Mouse (Mus musculus): ENCODE results near the gene Scn1b. TPM values are rescaled to one million over a fixed set of nuclear protein-coding genes. Genes with fewer than 3 reads are reported as not detected.

Scn1b gene
- polyA plus RNA-seq, 1 experiment from 2014 or later: 3.0 TPM

DNA sequence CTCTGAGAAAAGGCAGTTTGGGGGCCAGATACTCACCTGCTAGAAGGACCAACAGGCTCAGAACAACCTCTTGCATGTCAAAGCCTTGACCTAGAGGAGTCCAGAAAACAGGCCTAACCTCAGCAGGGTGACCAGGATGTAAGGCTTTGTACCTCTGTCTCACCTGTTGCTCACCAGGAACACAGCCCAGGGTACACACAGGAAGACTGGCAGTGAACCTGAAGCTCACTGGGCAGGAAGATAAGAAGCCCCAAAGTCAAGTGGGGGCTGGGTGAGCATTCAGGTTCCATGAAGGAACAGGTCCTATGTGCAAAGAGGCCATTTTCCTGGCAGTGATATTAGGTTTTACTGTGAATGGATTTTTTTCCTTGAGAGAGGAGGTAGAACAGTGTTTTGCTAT lies 53.3 kb downstream of the Scn1b start:
- ATAC-seq (replicated peaks; ENCODE audit: insufficient number of reproducible peaks, low FRiP score, low TSS enrichment): no peak
- Histone ChIP-seq H3K9ac (ENCODE audit: low read depth, low read length) (no peak overlapping the region), H3K4me3 (ENCODE audit: low read depth, low read length) (no peak overlapping the region), H3K27me3 (ENCODE audit: control insufficient read depth, insufficient read depth, low read length) (peaks cover 2% of the 10 kb centered on the region; the same call in 1 of the 2 replicates), H3K4me1 (ENCODE audit: control insufficient read depth, insufficient read depth, low read length) (no peaks in the 10 kb centered on the region; the same call in 1 of the 2 replicates), H3K27ac (ENCODE audit: low read depth, low read length) (no peak overlapping the region), H3K36me3 (ENCODE audit: control insufficient read depth, insufficient read depth, low read length) (no peaks in the 10 kb centered on the region), H3K9me3 (replicated peaks; ENCODE audit: control insufficient read depth, low read length) (no peaks in the 10 kb centered on the region), H3K4me2 (no peak overlapping the region)

DNA sequence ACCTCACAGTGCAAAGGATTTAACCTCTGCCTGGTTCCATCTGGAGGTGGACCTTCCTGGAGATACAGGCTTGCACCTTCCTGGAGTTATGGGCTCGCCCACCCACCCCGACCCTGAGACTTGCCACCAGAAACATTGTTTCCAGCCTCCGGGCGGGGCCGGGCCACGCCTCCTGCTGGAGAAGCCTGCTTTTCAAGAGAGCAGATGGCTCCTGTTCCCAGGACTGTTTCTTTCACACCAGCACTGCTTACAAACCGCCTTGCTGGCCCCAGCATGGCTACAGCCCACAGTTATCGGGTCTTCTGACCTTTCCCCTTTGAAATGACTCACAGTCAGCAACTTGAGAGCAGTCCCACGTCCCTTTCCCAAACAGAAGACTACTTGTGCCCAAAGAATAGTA lies 54.5 kb downstream of the Scn1b start:
- ATAC-seq (replicated peaks; ENCODE audit: insufficient number of reproducible peaks, low FRiP score, low TSS enrichment): no peak
- H3K36me3 ChIP-seq (ENCODE audit: control insufficient read depth, insufficient read depth, low read length): no peaks in the 10 kb centered on the region
- H3K27me3 ChIP-seq (ENCODE audit: control insufficient read depth, insufficient read depth, low read length): peaks cover 2% of the 10 kb centered on the region; the same call in 1 of the 2 replicates
- no peak overlapping the region for H3K27ac ChIP-seq (ENCODE audit: low read depth, low read length)
- H3K9me3 ChIP-seq (replicated peaks; ENCODE audit: control insufficient read depth, low read length): no peaks in the 10 kb centered on the region
- no peaks in the 10 kb centered on the region; the same call in 1 of the 2 replicates for H3K4me1 ChIP-seq (ENCODE audit: control insufficient read depth, insufficient read depth, low read length)
- 53% methylated on average over 9 of the region's 9 CpGs for WGBS (ENCODE audit: insufficient replicate concordance)
- H3K9ac ChIP-seq (ENCODE audit: low read depth, low read length): no peak overlapping the region
- H3K4me3 ChIP-seq (ENCODE audit: low read depth, low read length): no peak overlapping the region
- no peak overlapping the region for H3K4me2 ChIP-seq

DNA sequence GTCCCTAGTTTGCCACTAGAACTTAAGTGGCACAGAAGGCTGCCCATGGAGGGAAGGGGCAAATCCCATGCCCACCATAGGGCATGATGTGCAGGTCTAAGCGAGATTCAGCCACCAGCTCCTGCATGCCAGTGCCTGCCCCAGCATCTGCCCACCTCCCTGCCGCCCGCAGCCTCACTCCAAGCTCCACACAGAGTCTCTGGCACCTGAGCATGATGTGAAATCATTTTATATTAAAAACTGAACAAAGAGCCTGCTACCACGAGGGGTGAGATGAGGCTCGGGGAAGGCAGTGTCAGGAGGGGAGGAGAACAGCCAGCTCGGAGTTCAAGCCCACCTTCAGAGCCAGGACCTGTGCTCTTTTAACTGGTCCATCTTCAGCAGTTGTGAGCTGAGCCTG lies 56.5 kb downstream of the Scn1b start:
- 80% methylated on average over 6 of the region's 6 CpGs for WGBS (ENCODE audit: insufficient replicate concordance)
- Histone ChIP-seq H3K36me3 (ENCODE audit: control insufficient read depth, insufficient read depth, low read length) (no peaks in the 10 kb centered on the region), H3K9me3 (replicated peaks; ENCODE audit: control insufficient read depth, low read length) (no peaks in the 10 kb centered on the region), H3K4me3 (ENCODE audit: low read depth, low read length) (no peak overlapping the region), H3K9ac (ENCODE audit: low read depth, low read length) (no peak overlapping the region), H3K4me1 (ENCODE audit: control insufficient read depth, insufficient read depth, low read length) (no peaks in the 10 kb centered on the region; the same call in 1 of the 2 replicates), H3K27me3 (ENCODE audit: control insufficient read depth, insufficient read depth, low read length) (0 out of 2 replicates have a peak, but pooled peaks cover 2% of the 10 kb centered on the region), H3K27ac (ENCODE audit: low read depth, low read length) (no peak overlapping the region), H3K4me2 (no peak overlapping the region)
- ATAC-seq (replicated peaks; ENCODE audit: insufficient number of reproducible peaks, low FRiP score, low TSS enrichment): no peak

DNA sequence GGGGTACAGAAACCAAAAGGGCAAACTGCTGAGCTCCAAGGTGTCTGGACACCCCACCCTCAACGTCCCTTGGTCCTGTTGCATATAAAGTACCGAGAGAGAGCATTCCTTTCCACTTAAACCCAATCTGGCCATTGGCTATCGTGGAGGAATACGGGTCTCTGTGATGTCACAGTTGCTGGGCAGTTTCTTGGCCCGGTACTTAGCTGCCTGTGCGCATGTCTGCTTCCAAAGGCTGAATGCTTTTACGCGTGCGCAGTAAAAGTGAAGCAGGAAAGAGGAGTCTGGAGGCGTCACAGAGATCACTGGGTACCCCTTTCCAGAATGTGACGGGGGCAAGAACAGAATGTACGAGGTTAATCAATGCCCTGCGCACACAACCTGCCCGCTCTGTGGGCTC lies 57.3 kb downstream of the Scn1b start:
- no peak for ATAC-seq (replicated peaks; ENCODE audit: insufficient number of reproducible peaks, low FRiP score, low TSS enrichment)

GRCm38 (mm10) chr7:31067836-31068235 lies 59.0 kb downstream of the Scn1b start:
- H3K4me2 ChIP-seq: no peak overlapping the region
- H3K9me3 ChIP-seq (replicated peaks; ENCODE audit: control insufficient read depth, low read length): no peaks in the 10 kb centered on the region
- no peak overlapping the region for H3K9ac ChIP-seq (ENCODE audit: low read depth, low read length)
- no peaks in the 10 kb centered on the region for H3K36me3 ChIP-seq (ENCODE audit: control insufficient read depth, insufficient read depth, low read length)
- no peak for ATAC-seq (replicated peaks; ENCODE audit: insufficient number of reproducible peaks, low FRiP score, low TSS enrichment)
- H3K4me3 ChIP-seq (ENCODE audit: low read depth, low read length): no peak overlapping the region
- WGBS (ENCODE audit: insufficient replicate concordance): 35% methylated on average over 5 of the region's 5 CpGs
- H3K27me3 ChIP-seq (ENCODE audit: control insufficient read depth, insufficient read depth, low read length): 0 out of 2 replicates have a peak, but pooled peaks cover 2% of the 10 kb centered on the region
- H3K27ac ChIP-seq (ENCODE audit: low read depth, low read length): no peak overlapping the region
- no peaks in the 10 kb centered on the region; the same call in 1 of the 2 replicates for H3K4me1 ChIP-seq (ENCODE audit: control insufficient read depth, insufficient read depth, low read length)

More for the DNA sequence above, 57.3 kb downstream of the Scn1b start:
- Histone ChIP-seq H3K4me3 (ENCODE audit: low read depth, low read length) (no peak overlapping the region), H3K36me3 (ENCODE audit: control insufficient read depth, insufficient read depth, low read length) (no peaks in the 10 kb centered on the region), H3K4me2 (no peak overlapping the region), H3K27ac (ENCODE audit: low read depth, low read length) (no peak overlapping the region), H3K9me3 (replicated peaks; ENCODE audit: control insufficient read depth, low read length) (no peaks in the 10 kb centered on the region), H3K4me1 (ENCODE audit: control insufficient read depth, insufficient read depth, low read length) (no peaks in the 10 kb centered on the region; the same call in 1 of the 2 replicates), H3K9ac (ENCODE audit: low read depth, low read length) (no peak overlapping the region), H3K27me3 (ENCODE audit: control insufficient read depth, insufficient read depth, low read length) (0 out of 2 replicates have a peak, but pooled peaks cover 2% of the 10 kb centered on the region)
- 83% methylated on average over 14 of the region's 14 CpGs for WGBS (ENCODE audit: insufficient replicate concordance)

Other genes starting within 250 kb of the Scn1b start
- gene Cd22, start 246.7 kb downstream of the Scn1b start, polyA plus RNA-seq (2014; fragmentation: Nextera tagmentation; extraction: Ambion mirVana): not detected in 2 replicates
- 0.09 TPM in 1 of 2 replicates, not detected in the other for gene Mag, start 212.1 kb downstream of the Scn1b start, polyA plus RNA-seq (2014; fragmentation: Nextera tagmentation; extraction: Ambion mirVana)
- gene Hamp2, start 202.3 kb downstream of the Scn1b start, polyA plus RNA-seq (2014; fragmentation: Nextera tagmentation; extraction: Ambion mirVana): not detected in 2 replicates
- not detected in 2 replicates for gene Hamp, start 183.0 kb downstream of the Scn1b start, polyA plus RNA-seq (2014; fragmentation: Nextera tagmentation; extraction: Ambion mirVana)
- gene Usf2, start 170.2 kb downstream of the Scn1b start, polyA plus RNA-seq (2014; fragmentation: Nextera tagmentation; extraction: Ambion mirVana): 18.8 and 19.6 TPM in 2 replicates
- gene Lsr, start 153.5 kb downstream of the Scn1b start, polyA plus RNA-seq (2014; fragmentation: Nextera tagmentation; extraction: Ambion mirVana): 11.6 and 14.4 TPM in 2 replicates
- gene Fam187b, start 153.2 kb downstream of the Scn1b start, polyA plus RNA-seq (2014; fragmentation: Nextera tagmentation; extraction: Ambion mirVana): 0.72 and 0.89 TPM in 2 replicates
- gene Fxyd5, start 84.5 kb downstream of the Scn1b start, polyA plus RNA-seq (2014; fragmentation: Nextera tagmentation; extraction: Ambion mirVana): 30.3 and 38.5 TPM in 2 replicates
- gene Fxyd7, start 75.5 kb downstream of the Scn1b start, polyA plus RNA-seq (2014; fragmentation: Nextera tagmentation; extraction: Ambion mirVana): 2.5 and 4.9 TPM in 2 replicates
- 566 and 581 TPM in 2 replicates for gene Fxyd1, start 69.8 kb downstream of the Scn1b start, polyA plus RNA-seq (2014; fragmentation: Nextera tagmentation; extraction: Ambion mirVana)
- 0.13 and 0.34 TPM in 2 replicates for gene Lgi4, start 67.7 kb downstream of the Scn1b start, polyA plus RNA-seq (2014; fragmentation: Nextera tagmentation; extraction: Ambion mirVana)
- gene Fxyd3, start 50.3 kb downstream of the Scn1b start, polyA plus RNA-seq (2014; fragmentation: Nextera tagmentation; extraction: Ambion mirVana): 0.38 and 1.8 TPM in 2 replicates
- gene Hpn, start 11.7 kb downstream of the Scn1b start, polyA plus RNA-seq (2014; fragmentation: Nextera tagmentation; extraction: Ambion mirVana): 2.7 and 3.3 TPM in 2 replicates
- gene Gramd1a, start 28.9 kb upstream of the Scn1b start, polyA plus RNA-seq (2014; fragmentation: Nextera tagmentation; extraction: Ambion mirVana): 49.0 and 55.9 TPM in 2 replicates
- gene Scgb2b2, start 163.5 kb upstream of the Scn1b start, polyA plus RNA-seq (2014; fragmentation: Nextera tagmentation; extraction: Ambion mirVana): not detected in 2 replicates
- not detected in 2 replicates for gene Scgb1b2, start 164.8 kb upstream of the Scn1b start, polyA plus RNA-seq (2014; fragmentation: Nextera tagmentation; extraction: Ambion mirVana)
- not detected in 2 replicates for gene Scgb2b3, start 235.1 kb upstream of the Scn1b start, polyA plus RNA-seq (2014; fragmentation: Nextera tagmentation; extraction: Ambion mirVana)
- gene Scgb1b3, start 248.6 kb upstream of the Scn1b start, polyA plus RNA-seq (2014; fragmentation: Nextera tagmentation; extraction: Ambion mirVana): not detected in 2 replicates

Measured in heart, embryonic 11.5 days (tissue).